Mouse (Mus musculus): ENCODE measurements around the gene Rnf146. TPM values are rescaled to one million over a fixed set of nuclear protein-coding genes. Genes with fewer than 3 reads are reported as not detected.
"Not testable (repeated sequence)": the region's sequence is repeated elsewhere in the genome, so short reads cannot be mapped to it uniquely, and the experiment has no call there.

Rnf146 gene
- polyA plus RNA-seq (2015; fragmentation: Nextera tagmentation; extraction: Ambion mirVana), result 77.1 and 79.9 TPM in 2 replicates

DNA sequence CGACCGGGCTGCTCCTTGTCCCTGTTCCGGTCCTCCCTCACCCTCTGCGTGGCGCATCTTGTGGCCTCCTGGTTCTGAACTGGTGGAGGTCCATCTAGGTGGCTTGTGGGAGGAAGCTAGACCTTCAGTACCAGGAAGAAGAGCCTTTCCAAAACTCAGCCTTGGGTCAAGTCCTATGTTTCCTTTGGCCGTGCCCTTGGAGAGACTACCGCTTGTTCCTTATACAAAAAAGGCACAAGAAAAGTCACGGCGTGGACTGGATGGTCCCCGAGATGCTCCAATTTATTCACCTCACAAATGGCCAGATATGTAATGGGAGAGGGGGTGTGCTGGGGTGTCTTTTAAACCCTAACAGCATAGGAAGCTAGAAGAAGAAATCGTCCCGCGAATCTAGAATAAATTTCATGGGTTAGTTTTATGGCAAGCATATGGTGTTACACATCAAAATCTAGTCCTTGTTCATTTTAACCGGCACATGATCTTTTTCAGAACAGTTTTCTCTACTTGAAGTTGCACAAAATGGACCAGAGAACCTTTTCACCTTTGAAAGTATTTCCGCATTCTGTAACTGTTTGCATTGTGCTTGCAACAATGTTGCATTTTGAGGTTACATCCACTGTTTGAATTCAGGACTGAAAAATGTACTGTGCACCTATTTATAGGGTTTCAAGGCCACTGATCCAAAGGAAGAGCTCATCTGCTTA is at the start of gene Rnf146:
TSS of gene Rnf146 (minus strand) at position 246 of the 704 bp plus-strand sequence.
- 7% methylated on average over 15 of the region's 15 CpGs for WGBS

DNA sequence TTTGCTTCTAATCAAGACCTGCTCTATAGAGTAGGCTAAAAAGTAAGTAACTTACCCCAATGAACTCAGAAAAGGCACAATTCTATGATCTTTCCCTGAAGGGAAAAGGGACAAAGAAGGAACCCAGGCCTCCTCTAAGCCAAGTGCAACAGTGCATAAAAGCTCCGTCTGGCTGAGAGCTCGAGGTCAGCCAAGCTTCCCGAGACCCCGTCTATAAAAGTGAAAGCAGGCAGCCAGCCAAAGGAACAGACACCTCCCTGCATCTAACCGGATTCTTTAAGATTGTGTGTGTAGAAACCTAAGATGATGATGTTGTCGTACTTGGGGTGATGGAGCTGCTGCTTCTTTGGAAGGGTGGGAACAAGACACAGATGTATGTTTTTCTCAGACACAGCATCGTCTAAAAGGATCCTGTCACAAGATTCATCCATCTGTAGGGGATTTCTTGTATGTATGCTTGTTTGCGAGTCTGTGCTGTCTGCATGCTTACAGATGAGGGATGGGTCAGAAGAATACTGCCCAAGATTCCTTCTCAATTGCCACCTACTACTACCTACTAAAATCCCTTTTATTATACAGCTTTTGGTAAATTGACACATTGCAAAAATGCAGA is 40.5 kb upstream of the Rnf146 start:
- Histone ChIP-seq H3K9me3 (no peaks in the 10 kb centered on the region), H3K36me3 (no peaks in the 10 kb centered on the region), H3K27me3 (no peaks in the 10 kb centered on the region), H3K4me3 (no peak overlapping the region), H3K27ac (replicated peaks) (no peak overlapping the region), H3K4me1 (replicated peaks) (no peaks in the 10 kb centered on the region), H3K4me2 (0 out of 2 replicates have a peak overlapping the region, but pooled peaks have one; percentile 13), H3K9ac (no peak overlapping the region)
- WGBS, result 40% methylated on average over 8 of the region's 8 CpGs
- 0 out of 2 replicates have a peak, but pooled peaks have one; percentile 48 for ATAC-seq (ENCODE audit: low FRiP score, low read depth)

More for the DNA sequence above, at the start of gene Rnf146:
- peak within 1 kb of the TSS; percentile 100 for H3K27ac ChIP-seq (replicated peaks)
- peaks cover 31% of the 10 kb centered on the region for H3K4me1 ChIP-seq (replicated peaks)
- H3K9me3 ChIP-seq, result no peaks in the 10 kb centered on the region
- no peaks in the 10 kb centered on the region for H3K36me3 ChIP-seq
- H3K4me3 ChIP-seq, result peak within 1 kb of the TSS; percentile 98
- ATAC-seq (ENCODE audit: low FRiP score, low read depth), result no peak; the same call in none of the 2 replicates
- peak within 1 kb of the TSS; percentile 100 for H3K9ac ChIP-seq
- H3K4me2 ChIP-seq, result peak within 1 kb of the TSS; percentile 63
- H3K27me3 ChIP-seq, result no peaks in the 10 kb centered on the region

GRCm38 (mm10) chr10:29394890-29395289 is 32.6 kb upstream of the Rnf146 start:
- not testable (repeated sequence) for H3K4me2 ChIP-seq; H3K9ac ChIP-seq; H3K27me3 ChIP-seq; H3K9me3 ChIP-seq; H3K4me1 ChIP-seq (replicated peaks); H3K36me3 ChIP-seq; H3K4me3 ChIP-seq; H3K27ac ChIP-seq (replicated peaks); ATAC-seq (ENCODE audit: low FRiP score, low read depth)
- WGBS, result 82% methylated on average over 2 of the region's 2 CpGs

DNA sequence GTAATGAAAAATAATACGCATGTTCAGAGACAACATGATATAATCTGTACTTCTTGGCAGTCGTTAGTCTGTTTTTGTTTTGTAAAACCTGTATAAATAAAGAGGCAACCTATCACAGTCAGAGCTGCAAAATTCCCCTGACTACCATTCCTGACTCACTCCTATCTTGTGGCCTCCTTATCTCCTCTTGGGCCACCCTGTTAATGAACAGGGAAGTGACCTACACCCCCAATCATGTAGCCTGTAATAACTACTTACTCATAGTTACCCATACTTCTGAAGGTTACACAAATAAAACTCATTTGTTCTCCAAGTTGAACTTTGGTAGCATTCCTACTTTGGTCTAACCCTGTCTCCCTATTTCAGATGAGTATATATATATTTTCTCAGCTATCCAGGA is 19.3 kb upstream of the Rnf146 start:
- no peak overlapping the region for H3K4me3 ChIP-seq
- H3K4me1 ChIP-seq (replicated peaks), result no peaks in the 10 kb centered on the region
- H3K27me3 ChIP-seq, result no peaks in the 10 kb centered on the region
- H3K27ac ChIP-seq (replicated peaks), result no peak overlapping the region
- WGBS, result 91% methylated on average over 2 of the region's 2 CpGs
- no peak overlapping the region for H3K4me2 ChIP-seq
- no peaks in the 10 kb centered on the region for H3K9me3 ChIP-seq
- no peaks in the 10 kb centered on the region for H3K36me3 ChIP-seq
- ATAC-seq (ENCODE audit: low FRiP score, low read depth), result no peak
- H3K9ac ChIP-seq, result no peak overlapping the region

DNA sequence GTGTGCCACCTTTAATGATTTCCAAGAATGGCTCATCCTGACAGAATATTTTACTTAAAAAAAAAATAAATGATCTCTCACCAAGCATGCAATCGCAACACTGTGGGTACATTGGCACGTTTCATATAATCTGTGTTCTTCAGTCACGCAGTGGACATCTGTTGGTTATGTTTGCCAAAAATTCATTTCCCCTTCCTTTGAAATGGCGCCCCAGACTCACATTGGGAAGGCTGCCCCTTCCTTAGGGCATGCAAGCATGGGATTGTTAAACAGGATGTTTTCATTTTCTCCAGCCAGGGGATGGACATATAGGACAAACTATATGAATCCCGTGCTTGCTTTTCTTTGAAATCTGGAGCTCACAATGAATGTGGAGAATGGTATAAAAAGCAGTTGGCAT is 11.8 kb upstream of the Rnf146 start:
- no peaks in the 10 kb centered on the region for H3K36me3 ChIP-seq
- no peak overlapping the region for H3K4me2 ChIP-seq
- H3K9me3 ChIP-seq, result no peaks in the 10 kb centered on the region
- H3K9ac ChIP-seq, result no peak overlapping the region
- no peaks in the 10 kb centered on the region for H3K27me3 ChIP-seq
- no peak overlapping the region for H3K4me3 ChIP-seq
- no peak overlapping the region for H3K27ac ChIP-seq (replicated peaks)
- H3K4me1 ChIP-seq (replicated peaks), result no peaks in the 10 kb centered on the region
- ATAC-seq (ENCODE audit: low FRiP score, low read depth), result no peak
- WGBS, result 70% methylated on average over 5 of the region's 5 CpGs

DNA sequence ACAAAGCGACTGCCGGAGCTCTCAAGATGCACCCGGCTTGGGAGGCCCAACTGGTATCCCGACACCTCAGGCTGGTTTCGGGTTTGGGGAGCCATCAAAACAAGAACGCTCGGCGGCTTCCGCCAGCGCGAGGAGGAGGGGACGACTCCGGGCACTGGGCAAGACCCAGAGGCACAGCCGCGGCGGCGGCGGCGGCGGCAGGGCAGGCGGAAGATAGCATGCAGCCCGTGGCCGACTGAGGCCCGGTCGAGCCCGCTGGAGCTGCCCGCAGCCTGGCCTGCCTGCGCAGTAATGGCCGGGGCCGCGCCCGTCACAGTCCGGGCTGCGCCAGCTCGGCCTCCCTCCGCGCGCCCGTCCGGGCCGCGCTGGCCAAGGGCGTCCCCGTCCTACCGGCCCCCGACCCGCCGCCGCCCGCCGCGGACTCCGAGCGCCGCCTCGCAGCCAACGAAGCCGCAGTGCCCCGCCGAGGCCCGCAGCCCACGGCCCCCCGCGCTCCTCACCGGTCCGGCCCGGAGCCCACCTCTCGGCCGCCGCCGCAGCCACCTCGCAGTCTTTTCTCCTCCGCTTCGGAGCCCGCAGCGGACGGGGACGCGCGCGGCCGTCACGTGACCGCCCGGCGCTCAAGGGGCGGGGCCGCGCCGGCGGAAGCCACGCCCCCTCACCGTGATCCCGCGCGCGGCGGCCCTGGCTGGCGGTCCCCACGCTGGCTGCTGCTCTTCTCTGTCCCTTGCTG is 612 bp downstream of the Rnf146 start:
- Histone ChIP-seq H3K4me3 (peak overlapping the region; percentile 98), H3K36me3 (no peaks in the 10 kb centered on the region), H3K27ac (replicated peaks) (peak overlapping the region; percentile 100), H3K9ac (peak overlapping the region; percentile 100), H3K9me3 (no peaks in the 10 kb centered on the region), H3K4me2 (peak overlapping the region; percentile 63), H3K27me3 (no peaks in the 10 kb centered on the region), H3K4me1 (replicated peaks) (peaks cover 39% of the 10 kb centered on the region)
- peak; percentile 97 for ATAC-seq (ENCODE audit: low FRiP score, low read depth)
- under 1% methylated on average over 74 of the region's 100 CpGs for WGBS

DNA sequence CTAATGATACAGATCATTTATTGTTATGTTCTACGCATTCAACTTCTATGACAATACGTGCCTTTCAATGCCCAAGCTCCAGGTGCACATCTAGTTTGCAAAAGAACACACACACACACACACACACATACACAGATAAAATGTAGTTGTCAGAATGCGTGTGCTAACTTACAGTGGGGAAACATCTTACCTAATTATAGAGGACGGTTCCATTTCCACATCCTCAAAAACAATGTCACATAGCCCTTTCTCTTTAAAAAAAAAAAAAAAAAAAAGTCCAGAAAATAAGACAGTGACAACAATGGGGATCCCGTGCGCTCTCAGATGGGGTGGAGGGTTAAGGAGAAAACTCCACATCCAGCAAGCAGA is 1.2 kb downstream of the Rnf146 start:
- Histone ChIP-seq H3K4me1 (replicated peaks) (peaks cover 44% of the 10 kb centered on the region), H3K4me2 (peak overlapping the region; percentile 63), H3K27me3 (no peaks in the 10 kb centered on the region), H3K36me3 (no peaks in the 10 kb centered on the region), H3K27ac (replicated peaks) (peak overlapping the region; percentile 100), H3K9me3 (no peaks in the 10 kb centered on the region), H3K9ac (peak overlapping the region; percentile 100), H3K4me3 (peak overlapping the region; percentile 98)
- ATAC-seq (ENCODE audit: low FRiP score, low read depth), result no peak
- under 1% methylated on average over 6 of the region's 6 CpGs for WGBS

DNA sequence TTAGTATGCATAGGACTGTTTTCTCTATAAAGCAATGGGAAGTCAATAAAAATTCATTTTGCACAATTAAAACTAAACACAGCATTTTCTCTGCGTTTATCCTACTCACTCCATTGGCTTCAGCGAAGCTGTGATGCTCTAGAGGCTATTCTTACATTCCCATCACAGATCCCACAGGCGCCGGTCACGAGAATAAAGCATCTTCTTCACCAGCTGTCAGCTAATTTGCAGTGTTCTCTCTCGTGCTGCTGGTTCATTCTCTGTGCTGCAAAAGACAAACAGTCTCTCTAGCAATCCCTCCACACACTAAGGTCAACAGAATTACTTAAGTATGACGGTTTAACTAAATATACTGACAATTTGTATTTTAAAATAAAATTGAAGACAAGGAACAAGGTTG is 8.1 kb downstream of the Rnf146 start:
- Histone ChIP-seq H3K27me3 (no peaks in the 10 kb centered on the region), H3K27ac (replicated peaks) (no peak overlapping the region), H3K4me2 (0 out of 2 replicates have a peak overlapping the region, but pooled peaks have one; percentile 13), H3K4me3 (no peak overlapping the region), H3K9me3 (no peaks in the 10 kb centered on the region), H3K36me3 (peaks cover 8% of the 10 kb centered on the region), H3K9ac (no peak overlapping the region), H3K4me1 (replicated peaks) (peaks cover 43% of the 10 kb centered on the region)
- ATAC-seq (ENCODE audit: low FRiP score, low read depth), result no peak
- 36% methylated on average over 7 of the region's 7 CpGs for WGBS

- Histone ChIP-seq H3K27ac (replicated peaks) (no peak overlapping the region), H3K4me3 (no peak overlapping the region), H3K27me3 (no peaks in the 10 kb centered on the region), H3K4me2 (no peak overlapping the region), H3K9me3 (no peaks in the 10 kb centered on the region), H3K4me1 (replicated peaks) (peaks cover 30% of the 10 kb centered on the region), H3K9ac (no peak overlapping the region), H3K36me3 (peaks cover 14% of the 10 kb centered on the region)
- ATAC-seq (ENCODE audit: low FRiP score, low read depth), result no peak
- 88% methylated on average over 3 of the region's 3 CpGs for WGBS
These were observed 9.7 kb downstream of the Rnf146 start for GRCm38 (mm10) chr10:29352575-29352974.

DNA sequence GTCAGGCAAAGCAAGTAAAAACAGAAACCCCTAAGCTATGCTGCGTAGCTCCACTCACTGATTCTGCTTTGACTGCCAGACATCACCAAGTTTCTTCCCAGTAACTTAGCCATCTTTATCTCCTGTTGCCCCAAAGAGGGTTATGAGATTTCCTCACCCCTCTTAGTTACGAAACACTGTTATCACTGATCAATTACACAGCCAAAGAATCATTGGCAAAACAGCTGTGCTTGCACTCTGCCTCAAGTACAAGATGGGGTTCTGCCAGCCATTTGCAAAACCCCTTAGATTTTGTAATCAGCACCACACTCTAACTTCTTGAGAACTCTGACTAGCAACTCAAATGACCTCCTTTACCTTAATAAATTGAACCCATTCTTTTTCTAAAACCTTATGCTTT is 10.8 kb downstream of the Rnf146 start:
- ATAC-seq (ENCODE audit: low FRiP score, low read depth), result no peak
- Histone ChIP-seq H3K9ac (no peak overlapping the region), H3K27ac (replicated peaks) (no peak overlapping the region), H3K36me3 (peaks cover 26% of the 10 kb centered on the region), H3K27me3 (no peaks in the 10 kb centered on the region), H3K9me3 (no peaks in the 10 kb centered on the region), H3K4me1 (replicated peaks) (peaks cover 18% of the 10 kb centered on the region), H3K4me3 (no peak overlapping the region), H3K4me2 (no peak overlapping the region)
- 96% methylated on average over 2 of the region's 2 CpGs for WGBS

DNA sequence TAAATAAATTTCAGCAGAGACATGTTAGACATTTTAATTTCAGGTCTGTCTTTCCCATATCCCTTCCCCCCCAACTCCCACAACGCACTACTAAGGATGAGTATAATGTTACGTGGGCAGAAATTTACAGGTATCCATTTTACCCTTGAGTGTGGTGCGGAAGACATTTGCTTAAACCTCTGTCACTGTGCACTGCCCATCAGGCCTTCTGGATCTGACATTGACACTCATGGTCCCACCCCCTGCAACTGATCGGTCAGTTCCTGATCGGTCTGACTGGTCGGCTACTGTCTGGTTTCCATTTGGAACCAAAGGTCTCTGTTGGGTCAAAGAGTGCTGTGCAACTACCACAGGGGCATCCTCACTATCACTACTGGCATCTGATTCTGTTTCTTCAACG is 15.6 kb downstream of the Rnf146 start:
- 98% methylated on average over 7 of the region's 7 CpGs for WGBS

DNA sequence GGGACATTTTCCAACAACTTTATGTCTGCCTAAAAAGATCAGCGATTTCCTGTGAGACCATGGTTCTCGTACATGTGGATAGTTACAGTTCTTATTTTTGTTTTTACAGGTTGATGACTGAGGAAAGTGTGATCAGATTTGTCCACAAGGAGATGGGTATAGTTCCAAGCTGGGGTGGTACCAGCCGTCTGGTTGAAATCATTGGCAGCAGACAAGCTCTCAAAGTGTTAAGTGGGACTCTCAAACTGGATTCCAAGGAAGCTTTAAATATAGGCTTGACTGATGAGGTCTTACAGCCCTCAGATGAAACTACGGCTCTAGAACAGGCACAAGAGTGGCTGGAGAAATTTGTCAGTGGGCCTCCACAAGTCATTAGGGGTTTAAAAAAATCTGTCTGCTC is 18.0 kb downstream of the Rnf146 start:
- H3K27ac ChIP-seq (replicated peaks), result no peak overlapping the region
- H3K9ac ChIP-seq, result no peak overlapping the region
- H3K4me2 ChIP-seq, result no peak overlapping the region
- peaks cover 37% of the 10 kb centered on the region for H3K36me3 ChIP-seq
- WGBS, result 95% methylated on average over 4 of the region's 4 CpGs
- no peak for ATAC-seq (ENCODE audit: low FRiP score, low read depth)
- no peaks in the 10 kb centered on the region for H3K27me3 ChIP-seq
- H3K4me1 ChIP-seq (replicated peaks), result no peaks in the 10 kb centered on the region
- no peak overlapping the region for H3K4me3 ChIP-seq
- no peaks in the 10 kb centered on the region for H3K9me3 ChIP-seq

More for the DNA sequence above, 15.6 kb downstream of the Rnf146 start:
- Histone ChIP-seq H3K27me3 (no peaks in the 10 kb centered on the region), H3K4me3 (no peak overlapping the region), H3K36me3 (peaks cover 37% of the 10 kb centered on the region), H3K9me3 (no peaks in the 10 kb centered on the region), H3K4me2 (no peak overlapping the region), H3K27ac (replicated peaks) (no peak overlapping the region), H3K9ac (no peak overlapping the region), H3K4me1 (replicated peaks) (no peaks in the 10 kb centered on the region)
- ATAC-seq (ENCODE audit: low FRiP score, low read depth), result no peak
